Mouse (Mus musculus) megakaryocyte, embryonic 14.5 days (primary cell): ENCODE results near the gene Gmppb. TPM values are rescaled to one million over a fixed set of nuclear protein-coding genes. Genes with fewer than 3 reads are reported as not detected.

Experiments
- H3K27me3 ChIP-seq: replicated peaks from 2 replicates; pipeline ENCODE3; 2012; ENCODE audit warnings: inconsistent platforms
- H3K36me3 ChIP-seq: replicated peaks from 2 replicates; pipeline ENCODE3; 2012; ENCODE audit warnings: low read length, inconsistent platforms, mixed read lengths
- H3K4me1 ChIP-seq: 2 replicates; pipeline ENCODE4 v1.6.1; 2012; ENCODE audit warnings: inconsistent platforms
- H3K4me3 ChIP-seq: replicated peaks from 2 replicates; pipeline ENCODE3; 2012; ENCODE audit warnings: moderate library complexity, mild to moderate bottlenecking, inconsistent platforms
- H3K9me3 ChIP-seq: 2 replicates; pipeline ENCODE4 v1.6.1; 2012; ENCODE audit warnings: inconsistent platforms
- FLI1 ChIP-seq: IDR thresholded peaks from 2 replicates; pipeline ENCODE4 v1.6.1; 2012; ENCODE audit warnings: low read length, inconsistent platforms, mixed read lengths
- GATA1 ChIP-seq: IDR thresholded peaks from 3 replicates; pipeline ENCODE4 v1.6.1; 2012; ENCODE audit warnings: mixed read lengths, low read length, inconsistent platforms, borderline replicate concordance
- polyA plus RNA-seq: library from polyadenylated mRNA; stranded (reverse); fragments of >175 nt; gene quantifications from 2 replicates; pipeline ENCODE4 v1.2.3, GENCODE M21; 2012; ENCODE audit warnings: low replicate concordance; ENCODE audit not compliant: insufficient read depth

The Gmppb gene
- polyA plus RNA-seq, 1 experiment: 30.7 TPM

- no peak for TF ChIP-seq GATA1
- no peak for TF ChIP-seq FLI1
- H3K4me3 ChIP-seq: no peak overlapping the region
- no peaks in the 10 kb centered on the region for H3K27me3 ChIP-seq
- H3K36me3 ChIP-seq: peaks cover 93% of the 10 kb centered on the region
- H3K9me3 ChIP-seq: no peaks in the 10 kb centered on the region
- H3K4me1 ChIP-seq: peaks cover 93% of the 10 kb centered on the region
Observed at GRCm38 (mm10) chr9:108056361-108057261, 7.6 kb downstream of the Gmppb start.

- H3K4me1 ChIP-seq: peaks cover 93% of the 10 kb centered on the region
- no peak overlapping the region for H3K4me3 ChIP-seq
- H3K36me3 ChIP-seq: peaks cover 93% of the 10 kb centered on the region
Observed at GRCm38 (mm10) chr9:108057262-108057562, 8.2 kb downstream of the Gmppb start.

GRCm38 (mm10) chr9:108058291-108058690, 9.2 kb downstream of the Gmppb start:
- TF ChIP-seq GATA1 (no peak), FLI1 (no peak)
- Histone ChIP-seq H3K9me3 (no peaks in the 10 kb centered on the region), H3K4me1 (peaks cover 93% of the 10 kb centered on the region), H3K36me3 (peaks cover 95% of the 10 kb centered on the region), H3K27me3 (no peaks in the 10 kb centered on the region), H3K4me3 (no peak overlapping the region)

More at GRCm38 (mm10) chr9:108057262-108057562, 8.2 kb downstream of the Gmppb start:
- H3K27me3 ChIP-seq: no peaks in the 10 kb centered on the region
- no peaks in the 10 kb centered on the region for H3K9me3 ChIP-seq
- TF ChIP-seq FLI1 (no peak), GATA1 (no peak)

GRCm38 (mm10) chr9:108062142-108062541, 13.1 kb downstream of the Gmppb start:
- Histone ChIP-seq H3K36me3 (peaks cover 94% of the 10 kb centered on the region), H3K4me1 (peaks cover 81% of the 10 kb centered on the region), H3K4me3 (peak overlapping the region; percentile 15), H3K9me3 (no peaks in the 10 kb centered on the region), H3K27me3 (no peaks in the 10 kb centered on the region)
- TF ChIP-seq GATA1: no peak
- TF ChIP-seq FLI1: no peak

- TF ChIP-seq GATA1: no peak
- TF ChIP-seq FLI1: no peak
- H3K4me3 ChIP-seq: no peak overlapping the region
- peaks cover 94% of the 10 kb centered on the region for H3K36me3 ChIP-seq
- H3K9me3 ChIP-seq: no peaks in the 10 kb centered on the region
- peaks cover 82% of the 10 kb centered on the region for H3K4me1 ChIP-seq
- no peaks in the 10 kb centered on the region for H3K27me3 ChIP-seq
Observed at GRCm38 (mm10) chr9:108063361-108063760, 14.3 kb downstream of the Gmppb start.

- Histone ChIP-seq H3K4me1 (peaks cover 64% of the 10 kb centered on the region), H3K9me3 (no peaks in the 10 kb centered on the region), H3K4me3 (no peak overlapping the region), H3K27me3 (no peaks in the 10 kb centered on the region), H3K36me3 (peaks cover 94% of the 10 kb centered on the region)
- no peak for TF ChIP-seq FLI1
- no peak for TF ChIP-seq GATA1
Observed at GRCm38 (mm10) chr9:108065491-108066011, 16.5 kb downstream of the Gmppb start.

GRCm38 (mm10) chr9:108067199-108067598, 18.2 kb downstream of the Gmppb start:
- Histone ChIP-seq H3K9me3 (no peaks in the 10 kb centered on the region), H3K27me3 (no peaks in the 10 kb centered on the region), H3K4me3 (no peak overlapping the region), H3K4me1 (peaks cover 48% of the 10 kb centered on the region), H3K36me3 (peaks cover 99% of the 10 kb centered on the region)
- no peak for TF ChIP-seq FLI1
- TF ChIP-seq GATA1: no peak

GRCm38 (mm10) chr9:108067900-108068299, 18.9 kb downstream of the Gmppb start:
- no peaks in the 10 kb centered on the region for H3K27me3 ChIP-seq
- no peaks in the 10 kb centered on the region for H3K9me3 ChIP-seq
- H3K36me3 ChIP-seq: peaks cover 97% of the 10 kb centered on the region
- peaks cover 48% of the 10 kb centered on the region for H3K4me1 ChIP-seq
- TF ChIP-seq GATA1: no peak
- TF ChIP-seq FLI1: no peak
- no peak overlapping the region for H3K4me3 ChIP-seq

- Histone ChIP-seq H3K36me3 (peaks cover 93% of the 10 kb centered on the region), H3K4me1 (peaks cover 48% of the 10 kb centered on the region), H3K27me3 (no peaks in the 10 kb centered on the region), H3K4me3 (no peak overlapping the region), H3K9me3 (no peaks in the 10 kb centered on the region)
- TF ChIP-seq GATA1 (no peak), FLI1 (no peak)
Observed at GRCm38 (mm10) chr9:108069007-108069406, 20.0 kb downstream of the Gmppb start.

GRCm38 (mm10) chr9:108069529-108069928, 20.5 kb downstream of the Gmppb start:
- H3K4me3 ChIP-seq: no peak overlapping the region
- H3K4me1 ChIP-seq: peaks cover 44% of the 10 kb centered on the region
- no peaks in the 10 kb centered on the region for H3K9me3 ChIP-seq
- H3K27me3 ChIP-seq: no peaks in the 10 kb centered on the region
- H3K36me3 ChIP-seq: peaks cover 89% of the 10 kb centered on the region
- TF ChIP-seq FLI1 (no peak), GATA1 (no peak)

- Histone ChIP-seq H3K4me1 (peaks cover 35% of the 10 kb centered on the region), H3K9me3 (no peaks in the 10 kb centered on the region), H3K27me3 (no peaks in the 10 kb centered on the region), H3K36me3 (peaks cover 74% of the 10 kb centered on the region), H3K4me3 (no peak overlapping the region)
- TF ChIP-seq FLI1 (no peak), GATA1 (no peak)
Observed at GRCm38 (mm10) chr9:108071801-108072200, 22.8 kb downstream of the Gmppb start.
